Mouse (Mus musculus) myocyte (in vitro differentiated cells): Measurements from ENCODE around the gene Myo1d.

Experiments
- MAX ChIP-seq: IDR thresholded peaks from one replicate; pipeline ENCODE4 v1.6.1; 2011; ENCODE audit warnings: low read depth, mild to moderate bottlenecking, control low read depth
- MYOD1 ChIP-seq, 3 experiments: IDR thresholded peaks; one replicate each; pipeline ENCODE4 v1.6.1; 2011; ENCODE audit warnings: control low read depth in 2 of 3, low read depth in 2 of 3, mild to moderate bottlenecking in 2 of 3, moderate library complexity in 1 of 3; ENCODE audit not compliant: insufficient read length in 2 of 3, control insufficient read depth in 1 of 3
- MYOG ChIP-seq, 3 experiments: IDR thresholded peaks; one replicate each; pipeline ENCODE4 v1.6.1; 2011; ENCODE audit warnings: control low read depth in 2 of 3, low read depth in 2 of 3, mild to moderate bottlenecking in 2 of 3; ENCODE audit not compliant: insufficient read length in 2 of 3, control insufficient read depth in 1 of 3, insufficient read depth in 1 of 3
- POLR2A ChIP-seq: IDR thresholded peaks from one replicate; pipeline ENCODE4 v1.6.1; 2011; ENCODE audit warnings: low read depth, mild to moderate bottlenecking, control low read depth, moderate library complexity; ENCODE audit not compliant: insufficient read length
- POLR2AphosphoS2 ChIP-seq: IDR thresholded peaks from one replicate; pipeline ENCODE4 v1.6.1; 2011; ENCODE audit warnings: low read depth, control low read depth; ENCODE audit not compliant: insufficient read length
- SRF ChIP-seq: IDR thresholded peaks from one replicate; pipeline ENCODE4 v1.6.1; 2011; ENCODE audit warnings: low read depth; ENCODE audit not compliant: control insufficient read depth, insufficient read length
- TCF12 ChIP-seq: IDR thresholded peaks from one replicate; pipeline ENCODE4 v1.6.1; 2011; ENCODE audit warnings: mild to moderate bottlenecking, control low read depth; ENCODE audit not compliant: poor library complexity, insufficient read depth, severe bottlenecking
- TCF3 ChIP-seq: IDR thresholded peaks from one replicate; pipeline ENCODE4 v1.6.1; 2011; ENCODE audit warnings: low read depth, control low read depth; ENCODE audit not compliant: insufficient read length
- USF1 ChIP-seq: IDR thresholded peaks from one replicate; pipeline ENCODE4 v1.6.1; 2011; ENCODE audit warnings: low read depth, mild to moderate bottlenecking, control low read depth, moderate library complexity

- peak; percentile 98 for TF ChIP-seq TCF12
- no peak for TF ChIP-seq POLR2A
- peak; percentile 94 for TF ChIP-seq TCF3
- peak; percentile 92 to 98 (median 97) for TF ChIP-seq MYOD1 (IDR thresholded peaks at IDR 0.05; ENCODE audit: control insufficient read depth in 1 of 3, insufficient read length in 2 of 3, low read depth in 2 of 3)
- no peak for TF ChIP-seq SRF
- TF ChIP-seq MAX: no peak
- TF ChIP-seq USF1: no peak
- no peak for TF ChIP-seq POLR2AphosphoS2
- peak; percentile 94 to 98 (median 94) for TF ChIP-seq MYOG (IDR thresholded peaks at IDR 0.05; ENCODE audit: control insufficient read depth in 1 of 3, insufficient read depth in 1 of 3, insufficient read length in 2 of 3, low read depth in 2 of 3)
Observed at GRCm38 (mm10) chr11:80512313-80513056, 267.3 kb downstream of the Myo1d start.
